Mouse (Mus musculus) MEL (cell line): ENCODE measurements around the gene Nr2f1. TPM values are rescaled to one million over a fixed set of nuclear protein-coding genes. Genes with fewer than 3 reads are reported as not detected.
"Not testable (repeated sequence)": the region's sequence is repeated elsewhere in the genome, so short reads cannot be mapped to it uniquely, and the experiment has no call there.

Experiments used
- DNase-seq: peaks from one replicate; pipeline ENCODE4 v3.0.0; 2011; ENCODE audit warnings: low read depth, low spot score
- H3K27ac ChIP-seq: 2 replicates; pipeline ENCODE4 v1.5.1; 2012; ENCODE audit warnings: low read depth, mild to moderate bottlenecking, control low read depth, low read length, moderate library complexity; ENCODE audit not compliant: control insufficient read depth
- H3K27me3 ChIP-seq, 2 experiments: fragments of 150-350 bp in 1 of 2; sonication (generic) in 1 of 2; 2 replicates each; pipeline ENCODE4 v1.6.1; 2012; ENCODE audit warnings: low read length in 2 of 2, mild to moderate bottlenecking in 2 of 2, improper control_type of control experiment in 1 of 2, moderate library complexity in 1 of 2; ENCODE audit not compliant: insufficient read depth in 2 of 2, control insufficient read depth in 1 of 2
- H3K36me3 ChIP-seq, 2 experiments: 2 replicates each; pipeline ENCODE4 v1.6.1; 2012 to 2014; ENCODE audit warnings: low read length in 2 of 2, improper control_type of control experiment in 1 of 2, inconsistent platforms in 1 of 2, mild to moderate bottlenecking in 1 of 2; ENCODE audit not compliant: insufficient read depth in 2 of 2, control insufficient read depth in 1 of 2
- H3K4me1 ChIP-seq, 2 experiments: fragments of 150-350 bp in 1 of 2; sonication (generic) in 1 of 2; 2 replicates each; pipeline ENCODE4 v1.6.1; 2012; ENCODE audit warnings: low read length in 2 of 2, improper control_type of control experiment in 1 of 2, mild to moderate bottlenecking in 1 of 2; ENCODE audit not compliant: insufficient read depth in 2 of 2, control insufficient read depth in 1 of 2
- H3K4me3 ChIP-seq, 2 experiments: fragments of 150-350 bp in 1 of 2; sonication (generic) in 1 of 2; 2 replicates each; pipeline ENCODE4 v1.5.1; 2012; ENCODE audit warnings: low read depth in 2 of 2, low read length in 2 of 2, mild to moderate bottlenecking in 2 of 2, moderate library complexity in 2 of 2, control low read depth in 1 of 2, improper control_type of control experiment in 1 of 2; ENCODE audit not compliant: control insufficient read depth in 1 of 2, insufficient read depth in 1 of 2
- H3K79me2 ChIP-seq: 2 replicates; pipeline ENCODE4 v1.6.1; 2012; ENCODE audit warnings: mild to moderate bottlenecking, low read length, moderate library complexity; ENCODE audit not compliant: control insufficient read depth, poor library complexity, insufficient read depth
- H3K9ac ChIP-seq: 2 replicates; pipeline ENCODE4 v1.6.1; 2012; ENCODE audit warnings: low read depth, mild to moderate bottlenecking, control low read depth, low read length, moderate library complexity; ENCODE audit not compliant: control insufficient read depth, poor library complexity, severe bottlenecking
- H3K9me3 ChIP-seq: fragments of 150-350 bp; sonication (generic); replicated peaks from 2 replicates; pipeline ENCODE4 v1.6.1; 2012; ENCODE audit warnings: mild to moderate bottlenecking, low read length, improper control_type of control experiment, moderate library complexity; ENCODE audit not compliant: insufficient read depth
- CHD1 ChIP-seq: IDR thresholded peaks from 2 replicates; pipeline ENCODE4 v1.6.1; 2012; ENCODE audit warnings: low read depth, mild to moderate bottlenecking, inconsistent platforms, low read length, improper control_type of control experiment
- E2F4 ChIP-seq: IDR thresholded peaks from 2 replicates; pipeline ENCODE4 v1.6.1; 2011; ENCODE audit warnings: low read depth, low read length, improper control_type of control experiment, borderline replicate concordance
- ELF1 ChIP-seq: IDR thresholded peaks from 2 replicates; pipeline ENCODE4 v1.6.1; 2014; ENCODE audit warnings: low read depth, mild to moderate bottlenecking, inconsistent platforms, low read length, improper control_type of control experiment, moderate library complexity
- EP300 ChIP-seq, 2 experiments: IDR thresholded peaks; 2 replicates each; pipeline ENCODE4 v1.6.1; 2011; ENCODE audit warnings: improper control_type of control experiment in 2 of 2, low read length in 2 of 2, low read depth in 1 of 2, mild to moderate bottlenecking in 1 of 2
- ETS1 ChIP-seq: IDR thresholded peaks from 2 replicates; pipeline ENCODE4 v1.6.1; 2012; ENCODE audit warnings: low read depth, mild to moderate bottlenecking, inconsistent platforms, low read length, improper control_type of control experiment, moderate library complexity
- GATA1 ChIP-seq: IDR thresholded peaks from 2 replicates; pipeline ENCODE4 v1.6.1; 2011; ENCODE audit warnings: low read depth, low read length, improper control_type of control experiment
- JUND ChIP-seq: IDR thresholded peaks from 2 replicates; pipeline ENCODE4 v1.6.1; 2011; ENCODE audit warnings: low read depth, mild to moderate bottlenecking, improper control_type of control experiment, low read length
- MAFK ChIP-seq: IDR thresholded peaks from 2 replicates; pipeline ENCODE4 v1.6.1; 2011; ENCODE audit warnings: low read depth, mild to moderate bottlenecking, low read length, improper control_type of control experiment, borderline replicate concordance
- MAX ChIP-seq: IDR thresholded peaks from 2 replicates; pipeline ENCODE4 v1.6.1; 2011; ENCODE audit warnings: low read length, improper control_type of control experiment
- MEF2A ChIP-seq: IDR thresholded peaks from 2 replicates; pipeline ENCODE4 v1.6.1; 2014; ENCODE audit warnings: low read depth, mild to moderate bottlenecking, inconsistent platforms, low read length, improper control_type of control experiment; ENCODE audit not compliant: poor library complexity, insufficient replicate concordance, severe bottlenecking; ENCODE audit errors: extremely low read depth
- NRF1 ChIP-seq: IDR thresholded peaks from 2 replicates; pipeline ENCODE4 v1.6.1; 2014; ENCODE audit warnings: low read depth, mild to moderate bottlenecking, inconsistent platforms, low read length, improper control_type of control experiment, moderate library complexity; ENCODE audit not compliant: poor library complexity, insufficient read depth, severe bottlenecking
- POLR2A ChIP-seq, 2 experiments: IDR thresholded peaks; 2 replicates each; pipeline ENCODE4 v1.6.1; 2011 to 2012; ENCODE audit warnings: low read length in 2 of 2, mild to moderate bottlenecking in 2 of 2, control low read depth in 1 of 2, improper control_type of control experiment in 1 of 2, low read depth in 1 of 2, moderate library complexity in 1 of 2; ENCODE audit not compliant: control insufficient read depth in 1 of 2, insufficient read depth in 1 of 2, poor library complexity in 1 of 2
- RCOR1 ChIP-seq: IDR thresholded peaks from 2 replicates; pipeline ENCODE4 v1.6.1; 2012; ENCODE audit warnings: low read depth, mild to moderate bottlenecking, inconsistent platforms, low read length, improper control_type of control experiment
- USF2 ChIP-seq, 2 experiments: IDR thresholded peaks; 2 replicates each; pipeline ENCODE4 v1.6.1; 2011 to 2012; ENCODE audit warnings: improper control_type of control experiment in 2 of 2, low read length in 2 of 2, borderline replicate concordance in 1 of 2, inconsistent platforms in 1 of 2, low read depth in 1 of 2, mild to moderate bottlenecking in 1 of 2; ENCODE audit not compliant: insufficient read depth in 1 of 2
- ZC3H11A ChIP-seq: IDR thresholded peaks from 2 replicates; pipeline ENCODE4 v1.6.1; 2012; ENCODE audit warnings: low read depth, mild to moderate bottlenecking, inconsistent platforms, low read length, improper control_type of control experiment
- ZMIZ1 ChIP-seq: IDR thresholded peaks from 2 replicates; pipeline ENCODE4 v1.6.1; 2012; ENCODE audit warnings: low read depth, mild to moderate bottlenecking, inconsistent platforms, low read length, improper control_type of control experiment, moderate library complexity
- ZNF384 ChIP-seq: IDR thresholded peaks from 2 replicates; pipeline ENCODE4 v1.6.1; 2012; ENCODE audit warnings: low read depth, mild to moderate bottlenecking, inconsistent platforms, low read length, improper control_type of control experiment
- polyA plus RNA-seq, 2 experiments: library from polyadenylated mRNA; stranded (reverse) in 1 of 2; unstranded in 1 of 2; fragments of >175 nt in 1 of 2; fragments of >200 nt in 1 of 2; gene quantifications; 2 replicates each; pipeline versions ENCODE4 v1.2.1 to v1.2.4; 2012; ENCODE audit warnings: low replicate concordance in 2 of 2, low read depth in 1 of 2; ENCODE audit not compliant: insufficient read length in 2 of 2, insufficient read depth in 1 of 2, missing spikeins in 1 of 2
- total RNA-seq: library from RNA; depleted of rRNA; stranded (reverse); fragments of 300-350 nt; gene quantifications from 2 replicates; pipeline ENCODE4 v1.2.3, GENCODE M21; 2012; rRNA removed

Gene Nr2f1
- 9.9 and 11.3 TPM in 2 replicates for total RNA-seq
- 10 to 100 TPM in 1 of 2 experiments, not detected in 1; 27.1 TPM for polyA plus RNA-seq

- no peaks in the 10 kb centered on the region for H3K9me3 ChIP-seq
- TF ChIP-seq RCOR1 (no peak), POLR2A (IDR thresholded peaks at IDR 0.05; ENCODE audit: control insufficient read depth in 1 of 2, insufficient read depth in 1 of 2, low read depth in 1 of 2, low read length in 2 of 2, poor library complexity in 1 of 2) (no peak), MAFK (no peak), CHD1 (peak; percentile 90; the same call in 1 of the 2 replicates), ETS1 (peak; percentile 41; the same call in 1 of the 2 replicates), MEF2A (no peak), NRF1 (no peak), ZNF384 (peak; percentile 45; the same call in 1 of the 2 replicates), ZC3H11A (no peak), USF2 (IDR thresholded peaks at IDR 0.05; ENCODE audit: borderline replicate concordance in 1 of 2, insufficient read depth in 1 of 2, low read depth in 1 of 2, low read length in 2 of 2) (no peak)
- peaks cover 3 to 8% of the 10 kb centered on the region in 2 experiments; a peak in 3 of 4 replicates for H3K4me1 ChIP-seq
- H3K9ac ChIP-seq, result peak within 1 kb of the TSS; percentile 98
- no peaks in the 10 kb centered on the region for H3K27me3 ChIP-seq
- peak within 1 kb of the TSS; percentile 90 to 91 for H3K4me3 ChIP-seq
- peak within 1 kb of the TSS; percentile 92 for H3K27ac ChIP-seq
- peak; percentile 70 for DNase-seq
- H3K36me3 ChIP-seq, result peaks cover 0 to 10% of the 10 kb centered on the region in 2 experiments; a peak in 2 of 4 replicates
- H3K79me2 ChIP-seq, result peaks cover 28% of the 10 kb centered on the region
Measured at GRCm38 (mm10) chr13:78199642-78200160, at the start of gene Nr2f1. Gene Nr2f1, minus strand, starts transcription at chr13:78199757.

GRCm38 (mm10) chr13:78221680-78222079, 22.1 kb upstream of the Nr2f1 start:
- H3K27ac ChIP-seq, result no peak overlapping the region
- no peaks in the 10 kb centered on the region for H3K9me3 ChIP-seq
- H3K36me3 ChIP-seq, result no peaks in the 10 kb centered on the region
- no peaks in the 10 kb centered on the region for H3K4me1 ChIP-seq
- no peaks in the 10 kb centered on the region for H3K27me3 ChIP-seq
- DNase-seq, result no peak
- H3K79me2 ChIP-seq, result no peaks in the 10 kb centered on the region
- TF ChIP-seq EP300 (IDR thresholded peaks at IDR 0.05; ENCODE audit: low read depth in 1 of 2, low read length in 2 of 2) (no peak), GATA1 (no peak), ELF1 (no peak), JUND (no peak), MAX (no peak), ZMIZ1 (no peak), ZNF384 (no peak), E2F4 (no peak)
- TF ChIP-seq, all 39 proteins: peak for 0
- Histone ChIP-seq H3K4me3 (no peak overlapping the region), H3K9ac (no peak overlapping the region)

DNA sequence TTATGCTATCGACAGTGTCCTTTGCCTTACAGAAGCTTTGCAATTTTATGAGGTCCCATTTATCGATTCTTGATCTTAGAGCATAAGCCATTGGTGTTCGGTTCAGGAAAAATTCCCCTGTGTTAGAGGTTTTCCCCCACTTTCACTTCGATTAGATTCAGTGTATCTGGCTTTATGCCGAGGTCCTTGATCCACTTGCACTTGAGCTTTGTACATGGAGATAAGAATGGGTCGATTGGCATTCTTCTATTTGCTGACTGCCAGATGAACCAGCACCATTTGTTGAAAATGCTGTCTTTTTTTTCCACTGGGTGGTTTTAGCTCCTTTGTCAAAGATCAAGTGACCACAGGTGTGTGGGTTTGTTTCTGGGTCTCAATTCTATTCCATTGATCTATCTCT, 20.7 kb upstream of the Nr2f1 start:
- not testable (repeated sequence) for H3K9me3 ChIP-seq, H3K27me3 ChIP-seq, H3K79me2 ChIP-seq, DNase-seq, H3K27ac ChIP-seq, H3K4me1 ChIP-seq, H3K4me3 ChIP-seq, H3K36me3 ChIP-seq, H3K9ac ChIP-seq
